Mouse (Mus musculus) layer of hippocampus, postnatal 25 days (tissue): ENCODE results near the gene Cog7. TPM values are rescaled to one million over a fixed set of nuclear protein-coding genes. Genes with fewer than 3 reads are reported as not detected.

Source experiments
- DNase-seq, 2 experiments: peaks; one replicate each; pipeline ENCODE4 v3.0.0; 2022; ENCODE audit warnings: mixed read lengths in 2 of 2, low spot score in 1 of 2; ENCODE audit errors: extremely low spot score in 1 of 2
- total RNA-seq, 2 experiments: library from RNA; stranded (reverse); gene quantifications; 2 replicates each; pipeline ENCODE4 v1.2.3; 2021

The Cog7 gene
- total RNA-seq, 2 experiments from 2014 or later, result 37.5 to 41.0 TPM

DNA sequence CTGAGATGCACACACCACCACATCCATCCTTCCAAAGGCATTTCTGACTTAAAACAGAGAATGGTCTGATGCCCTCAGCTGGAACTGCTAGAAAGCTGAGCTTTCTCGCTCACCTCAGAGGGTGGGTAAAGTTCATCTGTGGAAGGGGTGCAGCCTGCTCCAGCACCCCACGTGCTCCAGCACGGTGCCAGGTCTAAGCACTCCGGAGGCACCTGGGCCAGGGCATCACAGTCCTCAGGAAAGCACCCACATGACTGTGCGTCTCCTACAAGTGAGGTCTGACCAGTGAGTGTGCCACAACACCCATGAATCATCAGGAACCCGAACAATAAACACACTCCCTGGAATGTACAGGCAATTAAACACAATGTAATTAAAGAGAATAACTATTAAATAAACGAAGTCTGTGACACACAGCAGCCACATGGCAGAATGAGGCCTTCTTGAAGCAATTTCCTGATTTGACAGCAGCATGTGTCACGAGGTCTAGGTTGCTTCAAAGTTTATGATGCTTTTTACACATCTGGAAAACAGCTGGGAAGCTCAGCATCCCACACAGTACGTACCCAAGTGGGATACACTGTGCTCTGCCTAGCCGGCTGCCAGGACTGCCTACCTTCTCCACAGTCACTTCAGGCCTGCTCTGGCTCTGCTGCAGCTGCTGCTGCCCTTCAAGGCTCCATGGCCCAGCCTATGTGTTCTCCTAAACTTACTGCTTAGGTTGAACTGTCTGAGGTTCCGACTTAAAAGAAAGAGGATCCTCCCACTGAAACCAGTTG lies 26.4 kb downstream of the Cog7 start:
- DNase-seq, result no peak

DNA sequence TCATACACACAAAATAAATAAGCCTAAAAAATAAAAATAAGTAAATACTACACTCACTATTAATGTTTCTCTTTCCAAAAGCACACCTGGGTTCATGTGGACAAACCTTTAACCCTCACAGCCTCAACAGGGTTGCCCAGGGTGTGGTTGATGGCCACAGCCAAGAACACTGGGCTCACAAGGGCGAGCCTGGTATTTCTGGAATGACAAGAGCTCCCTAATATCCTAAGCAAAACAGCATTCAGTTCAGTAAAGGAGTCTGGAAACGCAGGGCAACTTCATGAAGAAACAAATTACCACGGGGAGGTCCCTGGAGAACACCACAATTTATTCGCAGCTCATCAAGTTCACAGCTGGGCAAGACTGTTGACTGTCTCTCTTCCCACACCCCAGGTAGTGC lies 34.0 kb downstream of the Cog7 start:
- no peak for DNase-seq

DNA sequence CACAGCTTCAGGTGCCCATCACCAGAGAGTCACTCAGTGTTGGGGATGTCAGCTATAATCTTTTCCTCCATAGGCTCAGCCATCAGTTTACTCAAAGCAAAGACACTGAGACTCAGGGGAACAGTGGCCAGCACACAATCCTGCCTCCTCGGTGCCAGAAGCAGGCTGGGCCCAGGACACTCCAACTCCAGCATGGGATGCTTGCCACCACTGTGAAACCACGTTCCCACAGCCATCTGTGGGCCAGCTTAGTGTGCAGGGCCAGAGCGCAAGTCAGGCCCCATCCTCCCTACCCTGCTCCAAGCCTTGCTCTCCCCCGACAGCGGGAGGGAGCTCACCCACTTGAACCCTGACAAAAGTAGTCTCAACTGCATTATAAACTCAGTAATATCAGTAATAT lies 35.3 kb downstream of the Cog7 start:
- no peak for DNase-seq

DNA sequence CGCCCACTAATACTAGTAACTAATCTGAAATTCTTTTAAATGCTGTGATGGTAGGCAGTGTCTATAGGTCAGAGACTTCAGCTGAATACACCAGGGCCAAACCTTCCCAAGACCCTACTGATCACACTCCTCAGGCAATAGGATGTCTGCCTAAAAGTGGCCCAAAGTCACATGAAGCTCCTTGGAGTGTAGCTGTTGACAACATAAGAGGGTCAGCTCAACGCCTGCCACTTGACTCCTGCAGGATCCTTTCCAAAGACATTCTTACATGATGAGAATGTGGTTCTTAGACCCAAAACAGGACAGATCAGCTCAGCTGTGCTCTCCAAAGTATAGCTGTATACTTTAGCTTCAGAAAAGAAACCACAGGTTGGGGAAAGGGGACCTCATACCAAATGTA lies 39.1 kb downstream of the Cog7 start:
- DNase-seq, result no peak

DNA sequence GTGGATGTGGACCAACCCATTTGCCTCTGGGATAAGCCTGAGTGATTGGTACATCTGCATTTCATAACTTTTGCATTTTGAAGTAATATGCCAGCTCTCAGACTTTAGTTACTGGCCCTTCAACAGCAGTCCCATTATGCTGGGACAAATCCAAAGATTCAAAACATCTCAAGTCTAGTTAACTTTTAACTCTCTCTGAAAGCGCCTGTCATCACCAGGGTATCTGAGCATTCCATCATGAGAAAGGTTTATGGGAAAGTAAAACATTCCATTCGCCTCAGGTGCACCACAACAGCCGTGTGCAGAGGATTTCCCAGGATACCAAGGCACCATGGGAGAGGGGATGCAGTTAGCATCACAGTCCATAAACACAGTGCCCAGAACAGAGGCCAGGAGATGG lies 39.9 kb downstream of the Cog7 start:
- no peak for DNase-seq

DNA sequence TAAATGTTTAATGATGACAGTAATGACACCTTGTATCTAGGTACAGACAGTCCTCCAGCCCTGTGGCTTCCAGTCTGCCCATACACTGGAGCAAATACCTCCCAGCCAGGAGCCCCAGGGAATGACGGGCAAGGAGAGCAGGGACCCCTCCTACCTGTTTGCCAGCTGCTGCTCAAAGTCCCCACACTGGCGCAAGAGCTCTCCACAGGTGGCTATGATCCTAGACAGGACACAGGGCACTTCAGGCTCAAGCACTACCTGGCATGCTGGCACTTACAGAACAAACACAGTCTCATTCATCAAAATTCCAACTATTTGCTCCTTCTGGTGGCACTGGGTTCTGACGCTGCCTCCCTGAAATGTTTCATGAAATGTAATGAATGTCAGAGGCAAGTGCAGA lies 40.5 kb downstream of the Cog7 start:
- no peak for DNase-seq

DNA sequence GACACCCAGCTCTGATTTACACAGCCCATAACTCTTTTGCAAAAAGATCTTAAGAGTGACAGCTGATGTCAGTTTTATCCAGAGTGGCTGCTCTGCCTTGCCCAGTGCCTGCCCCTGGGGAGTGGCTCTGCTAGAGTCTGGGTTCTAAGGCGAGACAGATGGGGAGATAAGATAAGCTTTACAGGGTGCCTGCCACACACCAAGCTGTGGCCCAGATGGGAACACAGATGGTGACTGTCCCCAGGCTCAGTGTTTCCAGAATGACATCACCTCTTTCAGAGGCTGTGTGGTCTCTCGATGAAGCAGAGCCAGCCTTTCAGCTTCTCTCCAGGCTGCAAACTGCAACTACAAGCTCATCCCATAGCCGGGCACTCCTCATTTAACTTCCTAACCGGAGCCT lies 41.8 kb downstream of the Cog7 start:
- peak; percentile 54 to 72 for DNase-seq

DNA sequence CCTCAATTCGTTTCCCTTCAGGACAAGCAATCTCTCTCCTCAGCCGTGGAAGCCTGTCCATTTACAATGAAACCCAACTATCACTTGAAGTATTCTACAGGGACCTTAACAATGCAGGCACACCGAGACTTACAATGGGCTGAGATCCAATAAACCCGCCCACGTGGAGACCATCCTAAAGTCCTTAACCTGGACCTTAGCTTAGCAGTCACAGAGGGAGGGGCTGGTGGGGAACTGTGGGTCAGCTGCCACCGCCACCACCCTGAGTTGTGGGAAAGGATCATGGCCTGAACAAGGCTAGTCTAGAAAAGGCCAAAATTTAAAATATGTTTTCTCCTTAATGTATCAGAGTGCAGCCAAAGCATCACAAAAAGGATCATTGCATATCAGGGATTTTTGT lies 42.3 kb downstream of the Cog7 start:
- no peak for DNase-seq

DNA sequence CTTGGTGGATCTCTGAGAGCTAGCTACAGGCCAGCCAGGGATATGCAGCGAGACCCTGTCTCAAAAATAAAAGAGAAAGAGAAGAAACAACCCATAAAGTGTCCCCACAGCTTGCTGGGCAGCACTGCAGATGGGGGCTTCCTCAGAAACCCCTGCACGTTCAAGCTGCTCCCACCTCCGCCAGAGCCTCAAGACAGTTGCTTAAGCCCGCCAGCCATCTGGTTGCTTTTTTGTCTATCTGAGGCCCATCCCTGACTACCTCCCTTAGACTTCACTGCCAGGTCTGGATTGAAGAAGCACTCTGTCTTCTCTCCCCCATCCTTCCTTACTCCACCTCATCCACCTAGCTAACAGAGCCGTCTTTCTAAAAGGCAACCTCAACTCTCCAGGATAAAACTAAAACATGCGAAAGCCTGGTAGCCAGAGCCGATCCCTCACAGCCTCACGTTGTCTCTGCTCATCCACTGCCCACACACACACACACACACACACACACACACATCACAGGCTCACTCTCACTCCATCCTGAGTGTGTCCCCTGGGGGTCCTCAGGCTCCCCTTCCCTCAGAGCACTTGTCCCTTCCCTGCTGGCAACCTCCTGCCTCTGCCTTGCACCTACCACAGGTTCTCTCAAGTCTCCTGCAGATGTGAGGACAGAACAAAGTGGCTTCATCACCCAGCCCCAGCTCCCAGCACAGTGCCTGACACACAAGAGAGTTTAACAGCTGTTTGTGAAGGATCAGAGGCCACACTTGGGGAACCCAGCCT lies 43.2 kb downstream of the Cog7 start:
- DNase-seq, result no peak

DNA sequence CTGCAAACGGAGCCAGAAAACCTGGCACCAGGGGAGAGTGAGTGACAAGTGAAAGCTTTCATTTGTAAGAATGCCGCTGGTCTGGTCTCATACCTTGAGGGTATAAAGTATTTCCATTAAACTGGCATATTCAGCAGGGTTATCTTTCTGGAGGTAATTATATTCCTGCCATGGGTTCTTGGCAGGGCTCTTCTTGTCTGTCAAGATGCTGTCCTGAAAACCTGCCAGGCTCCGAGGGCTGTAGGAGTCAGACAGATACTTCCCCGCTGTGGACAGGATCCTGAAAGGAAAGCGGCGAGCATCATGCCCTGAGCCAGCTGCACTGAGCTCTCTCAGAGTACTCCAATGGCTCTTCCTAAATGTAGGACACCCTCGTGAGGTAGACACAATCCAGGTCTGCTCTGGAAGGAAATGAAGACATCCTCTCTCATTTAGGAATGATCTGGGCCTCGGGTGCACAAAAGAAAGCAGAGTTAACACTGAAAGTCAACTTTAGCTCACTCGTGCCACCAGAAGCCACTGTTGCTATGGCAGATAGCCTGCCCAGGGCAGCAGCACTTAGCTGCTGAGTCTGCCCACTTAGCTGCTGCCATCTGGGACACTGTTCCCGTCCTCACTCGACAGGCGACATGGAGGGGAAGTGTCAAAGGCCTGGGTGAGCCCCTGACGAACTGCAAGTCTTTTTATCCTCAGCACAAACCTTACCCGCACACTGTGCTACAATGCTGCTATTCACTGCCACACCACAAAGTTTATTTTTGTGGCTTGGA lies 44.5 kb downstream of the Cog7 start:
- no peak for DNase-seq

DNA sequence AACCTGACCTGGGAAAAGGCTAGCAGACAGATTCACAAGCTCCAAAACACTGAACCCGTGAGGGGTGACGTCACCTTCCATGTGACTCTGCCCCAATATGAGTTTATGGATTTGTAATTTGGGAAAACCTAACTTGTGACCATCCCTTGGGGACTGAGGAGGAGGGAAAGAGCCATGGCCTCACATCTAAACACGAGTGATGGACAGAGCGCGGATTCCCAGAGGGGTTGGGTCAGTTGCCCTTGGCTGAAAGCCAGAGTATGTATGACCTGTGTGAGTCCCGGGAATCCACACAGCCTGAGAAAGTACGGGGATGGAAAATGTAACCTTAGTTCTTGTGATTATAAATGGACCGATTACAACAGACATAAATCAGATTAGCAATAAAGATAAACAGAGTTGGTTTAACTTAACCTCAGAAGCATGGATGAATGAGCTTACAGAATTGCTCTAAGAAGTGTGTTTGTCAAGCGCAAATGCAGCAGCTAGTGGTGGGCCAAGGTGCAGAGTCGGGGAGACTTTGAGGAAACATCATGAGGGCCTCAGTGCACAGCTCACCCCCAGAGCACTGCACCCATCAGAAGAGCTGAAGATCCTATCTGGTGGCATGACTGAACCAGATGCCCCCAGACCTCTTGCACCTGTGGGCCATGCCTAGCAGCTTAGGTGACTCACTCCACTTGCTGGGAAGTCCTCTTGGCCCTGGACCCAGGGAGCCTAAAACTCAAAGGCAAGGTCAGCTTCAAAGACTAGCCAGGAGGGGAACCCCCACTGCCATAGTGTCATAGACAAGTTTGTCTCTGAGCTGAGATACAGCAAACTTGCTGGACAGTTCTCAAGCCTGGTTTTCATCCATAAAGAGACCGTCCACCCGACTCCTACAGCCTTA lies 45.4 kb downstream of the Cog7 start:
- no peak for DNase-seq

DNA sequence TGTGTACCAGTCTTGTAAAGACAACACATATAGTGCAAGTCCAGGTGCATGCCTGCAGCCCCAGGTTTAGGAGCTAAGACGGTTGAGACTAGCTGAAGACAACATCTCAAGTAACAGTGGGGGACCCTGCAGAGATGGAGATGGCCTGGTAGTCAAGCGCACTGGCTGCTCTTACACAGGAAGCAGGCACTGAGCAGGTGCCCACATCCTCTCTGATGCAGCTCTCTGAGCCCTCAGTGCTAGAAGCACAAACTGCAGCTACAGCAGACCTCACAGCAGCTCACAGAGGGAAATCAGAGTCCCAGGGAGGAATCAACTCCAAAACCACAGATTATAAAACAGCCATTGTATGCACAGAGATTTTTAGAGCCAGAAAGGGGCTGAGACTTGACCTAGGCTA lies 47.2 kb downstream of the Cog7 start:
- DNase-seq, result no peak

DNA sequence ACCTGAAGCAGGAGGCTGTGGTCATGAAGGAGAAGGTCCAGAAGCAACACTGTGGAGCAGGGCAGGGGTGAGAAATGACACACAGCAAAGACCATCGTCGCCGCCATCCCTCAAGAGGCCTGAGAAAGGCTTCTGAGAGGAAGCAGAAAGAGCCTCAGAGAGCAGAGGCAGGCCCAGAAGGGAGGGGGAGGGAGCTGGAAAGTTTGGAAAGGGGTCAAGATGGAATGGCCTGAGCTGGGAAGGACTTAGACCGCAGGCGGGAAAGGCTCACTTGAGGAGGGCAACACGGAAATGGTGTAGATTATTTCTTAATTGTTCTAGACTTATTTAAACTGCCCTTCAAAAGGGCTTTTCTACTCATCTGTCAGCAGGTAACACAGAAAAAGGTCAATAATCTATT lies 47.8 kb downstream of the Cog7 start:
- DNase-seq, result no peak

DNA sequence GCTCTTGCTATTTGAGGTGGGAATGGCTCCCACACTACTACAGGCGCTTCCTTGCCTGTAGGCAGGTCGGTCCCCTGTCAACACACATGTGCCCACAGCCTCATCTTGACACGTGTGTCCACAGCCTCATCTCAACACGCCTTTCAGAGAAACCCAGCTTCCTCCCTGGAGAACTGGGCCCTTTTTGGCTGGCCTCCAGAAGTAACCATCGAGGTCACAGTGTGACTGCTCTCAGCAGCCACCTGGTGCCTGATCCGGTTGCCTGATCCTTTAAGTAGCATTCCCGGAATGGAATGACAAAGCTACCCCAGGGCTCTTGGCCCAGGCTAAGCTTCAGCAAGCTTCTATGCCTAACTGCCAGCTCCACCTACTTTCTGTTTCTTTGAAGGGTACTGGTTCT lies 50.3 kb downstream of the Cog7 start:
- no peak for DNase-seq

DNA sequence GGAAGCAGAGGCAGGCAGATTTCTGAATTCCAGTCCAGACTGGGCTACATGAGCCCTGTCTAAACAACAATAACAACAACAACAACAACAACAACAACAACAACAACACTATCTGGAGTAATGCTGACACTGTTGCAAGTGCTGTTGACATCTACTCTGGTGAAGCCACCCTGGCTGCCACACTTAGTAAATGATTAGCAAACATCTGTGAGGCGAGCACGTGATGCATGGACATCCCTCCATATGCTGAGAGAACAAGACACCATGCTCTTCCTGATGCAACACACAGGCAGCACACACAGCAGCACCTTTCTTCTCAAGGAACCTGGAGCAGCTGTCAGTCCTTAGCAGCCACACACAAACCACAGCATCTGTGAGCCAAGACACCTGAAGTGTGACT lies 53.6 kb downstream of the Cog7 start:
- no peak for DNase-seq

DNA sequence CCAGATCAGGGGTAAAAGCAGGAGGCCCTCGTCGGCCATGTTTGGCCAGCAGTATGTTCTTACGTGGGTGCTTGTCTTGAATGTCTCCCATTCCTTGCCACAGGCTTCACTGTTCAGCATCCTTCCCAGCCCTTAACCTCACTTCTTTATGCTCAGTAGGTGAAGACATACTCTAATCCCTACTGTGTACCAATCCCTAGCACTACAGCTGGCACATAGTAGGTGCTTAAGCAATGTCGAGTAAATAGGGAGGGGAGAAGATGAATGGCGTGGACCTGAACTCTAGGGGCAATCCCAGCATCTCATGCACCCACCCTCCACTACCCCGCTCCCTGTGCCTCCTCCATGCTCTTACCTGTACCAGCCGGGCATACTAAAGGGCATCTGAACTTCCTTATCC lies 57.1 kb downstream of the Cog7 start:
- no peak for DNase-seq

DNA sequence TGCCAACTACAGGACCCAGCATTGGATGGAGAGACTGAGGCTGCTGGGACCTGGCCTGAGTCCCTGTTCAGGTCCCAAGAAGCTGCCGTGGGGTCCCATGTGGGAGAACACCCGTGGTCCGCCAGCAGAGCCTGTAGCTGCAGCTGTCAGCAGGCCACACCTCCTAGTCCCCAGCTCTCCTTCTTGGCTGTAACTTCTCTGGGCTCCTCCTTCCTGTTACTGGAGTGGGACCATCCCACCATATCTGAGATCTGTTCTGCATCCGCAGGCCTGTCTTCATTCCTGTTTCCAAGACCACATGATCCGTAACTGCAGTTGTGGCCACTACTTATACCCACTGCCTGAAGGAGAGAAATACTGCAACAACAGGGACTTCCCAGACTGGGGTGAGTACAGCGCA lies 67.6 kb downstream of the Cog7 start:
- DNase-seq, result no peak

DNA sequence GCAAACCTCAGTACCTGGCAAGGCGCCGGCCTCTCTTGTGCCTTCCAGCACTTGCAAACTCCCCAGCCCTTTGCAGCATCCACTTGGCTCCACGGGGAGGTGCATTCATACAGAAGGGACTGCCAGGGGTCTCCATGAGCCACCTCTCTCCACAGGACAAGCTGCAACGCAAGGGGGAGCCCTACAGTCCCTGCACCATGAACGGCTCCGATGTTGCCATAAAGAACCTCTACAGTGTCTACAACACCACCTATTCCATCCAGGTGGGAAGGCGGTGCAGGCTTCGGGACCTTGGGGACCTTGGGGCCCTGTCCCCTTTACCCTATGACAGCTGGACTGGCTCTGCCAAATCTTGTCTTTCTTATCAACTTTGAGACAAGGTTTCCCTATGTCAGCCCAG lies 69.3 kb downstream of the Cog7 start:
- DNase-seq, result no peak

DNA sequence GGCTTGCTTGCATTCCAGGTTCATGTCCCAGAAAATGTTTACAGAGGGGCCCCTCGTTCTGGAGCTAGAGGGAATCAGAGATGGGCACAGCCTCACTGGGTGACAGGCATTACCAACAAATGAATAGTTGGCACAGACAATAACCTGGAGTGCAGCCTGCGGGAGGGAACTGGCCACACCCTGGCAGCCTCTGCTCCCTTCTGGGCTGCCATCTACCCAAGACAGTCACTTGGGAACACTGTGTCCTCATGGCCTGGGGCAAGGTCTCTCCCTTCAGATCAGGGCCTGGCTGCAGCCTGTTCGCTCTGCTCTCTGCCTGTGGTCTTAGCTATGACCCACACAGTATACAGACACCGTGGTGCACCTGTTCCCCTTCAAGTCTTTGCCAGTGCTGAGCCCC lies 74.6 kb downstream of the Cog7 start:
- DNase-seq, result no peak

DNA sequence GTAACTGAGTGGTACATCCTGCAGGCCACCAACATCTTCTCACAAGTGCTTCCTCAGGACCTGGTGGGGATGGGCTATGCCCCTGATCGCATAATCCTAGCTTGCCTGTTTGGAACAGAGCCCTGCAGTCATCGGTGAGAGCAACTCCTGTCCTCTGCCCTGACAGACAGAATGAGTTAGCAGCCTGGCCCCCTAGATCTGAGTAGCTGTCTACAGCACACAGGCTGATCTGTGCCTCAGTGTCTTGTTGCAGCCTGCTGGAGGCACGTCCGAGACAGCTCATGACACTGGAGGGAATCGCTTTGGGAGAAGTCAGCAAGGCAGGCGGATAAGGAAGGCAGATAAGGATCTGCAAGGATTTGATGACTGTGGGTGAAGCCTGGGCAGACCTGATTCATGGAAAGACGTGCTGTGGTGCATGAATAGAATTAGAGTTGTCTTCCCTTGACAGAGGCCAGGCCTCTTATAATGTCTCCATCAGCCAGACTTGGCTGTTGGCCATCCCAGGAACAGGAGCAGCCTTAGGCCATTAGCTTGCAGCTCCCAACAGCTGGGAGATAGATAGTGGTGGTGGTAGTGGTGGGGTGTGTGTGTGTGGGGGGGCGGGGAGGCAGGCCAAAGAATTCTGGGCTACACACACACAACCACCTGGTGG lies 78.6 kb downstream of the Cog7 start:
- no peak for DNase-seq
